Mouse (Mus musculus) Patski (cell line): ENCODE results near the gene Gm20388. TPM values are rescaled to one million over a fixed set of nuclear protein-coding genes. Genes with fewer than 3 reads are reported as not detected.
"Not testable (repeated sequence)": the region's sequence is repeated elsewhere in the genome, so short reads cannot be mapped to it uniquely, and the experiment has no call there.

Source experiments
- ATAC-seq: fragments of 100-300 bp; one replicate; pipeline ENCODE4 v1.8.0; 2021
- CTCF ChIA-PET: fragments of 350-600 bp; sonication (Branson Sonifier 250); formaldehyde crosslinking; loops from one replicate; lab custom pipeline; 2022; ENCODE audit warnings: inconsistent platforms; lab: Charles Lee
- POLR2A ChIA-PET: fragments of 350-600 bp; sonication (Branson Sonifier 250); formaldehyde crosslinking; loops from one replicate; lab custom pipeline; 2022; ENCODE audit warnings: antibody characterized with exemption, inconsistent platforms; lab: Charles Lee
- DNase-seq: peaks from one replicate; pipeline ENCODE4 v3.0.0-alpha.2; 2011; ENCODE audit warnings: low read depth, low spot score
- H3K27me3 ChIP-seq: fragments of 371-371 bp; one replicate; pipeline ENCODE4 v1.5.1; 2021
- CTCF ChIP-seq: fragments of 100-300 bp; IDR thresholded peaks from one replicate; pipeline ENCODE4 v1.5.1; 2021
- in situ Hi-C: fragments of 300-500 bp; cut with MboI; formaldehyde crosslinking; loops from 3 replicates; pipeline ENCODE4 v1.11.1; 2018; ENCODE audit warnings: low pct_unique_long_range_greater_than_20kb, mixed read lengths
- polyA plus RNA-seq: library from polyadenylated mRNA; unstranded; gene quantifications from one replicate; pipeline ENCODE4 v1.2.3, GENCODE M21; 2021

Gm20388 gene
- polyA plus RNA-seq, 1 experiment from 2014 or later, result 86.7 TPM

GRCm38 (mm10) chr8:121424600-121424999 is 1514.0 kb downstream of the Gm20388 start:
- CTCF ChIA-PET, result no interaction called here
- in situ Hi-C loops, result no loop called here

GRCm38 (mm10) chr8:121431499-121431898 is 1520.9 kb downstream of the Gm20388 start:
- POLR2A ChIA-PET, result no interaction called here

More at GRCm38 (mm10) chr8:121424600-121424999, 1514.0 kb downstream of the Gm20388 start:
- no peaks in the 10 kb centered on the region for H3K27me3 ChIP-seq
- no peak for ATAC-seq
- no peak for TF ChIP-seq CTCF
- POLR2A ChIA-PET, result no interaction called here
- DNase-seq, result no peak

GRCm38 (mm10) chr8:121433466-121433865 is 1522.8 kb downstream of the Gm20388 start:
- DNase-seq (no peak), ATAC-seq (no peak)
- in situ Hi-C loops, result no loop called here
- no peaks in the 10 kb centered on the region for H3K27me3 ChIP-seq
- no peak for TF ChIP-seq CTCF
- ChIA-PET POLR2A (no interaction called here), CTCF (no interaction called here)

More at GRCm38 (mm10) chr8:121431499-121431898, 1520.9 kb downstream of the Gm20388 start:
- CTCF ChIA-PET, result interaction anchor here (2.3 kb wide), 1 partner anchor 18 kb away, joined by 7 read pairs; no protein-coding TSS in a partner anchor
- ATAC-seq (no peak), DNase-seq (no peak)
- TF ChIP-seq CTCF, result no peak
- H3K27me3 ChIP-seq, result no peaks in the 10 kb centered on the region
- in situ Hi-C loops, result no loop called here

- H3K27me3 ChIP-seq, result no peaks in the 10 kb centered on the region
- no peak for TF ChIP-seq CTCF
- ATAC-seq (no peak), DNase-seq (no peak)
- POLR2A ChIA-PET, result no interaction called here
- in situ Hi-C loops, result no loop called here
- CTCF ChIA-PET, result no interaction called here
Measured at GRCm38 (mm10) chr8:121436656-121437055, 1526.0 kb downstream of the Gm20388 start.

GRCm38 (mm10) chr8:121437506-121437905 is 1526.9 kb downstream of the Gm20388 start:
- CTCF ChIA-PET, result interaction anchor here (0.9 kb wide), 1 partner anchor 11 kb away, joined by 3 read pairs; no protein-coding TSS in a partner anchor
- no peaks in the 10 kb centered on the region for H3K27me3 ChIP-seq
- DNase-seq (no peak), ATAC-seq (no peak)
- in situ Hi-C loops, result no loop called here
- TF ChIP-seq CTCF, result no peak
- POLR2A ChIA-PET, result no interaction called here

GRCm38 (mm10) chr8:121438111-121438510 is 1527.5 kb downstream of the Gm20388 start:
- in situ Hi-C loops, result no loop called here
- no peaks in the 10 kb centered on the region for H3K27me3 ChIP-seq
- ChIA-PET CTCF (interaction anchor here (0.9 kb wide), 1 partner anchor 12 kb away, joined by 3 read pairs; no protein-coding TSS in a partner anchor), POLR2A (no interaction called here)
- no peak for TF ChIP-seq CTCF
- ATAC-seq (no peak), DNase-seq (no peak)

GRCm38 (mm10) chr8:121439351-121439750 is 1528.7 kb downstream of the Gm20388 start:
- CTCF ChIA-PET, result no interaction called here
- H3K27me3 ChIP-seq, result no peaks in the 10 kb centered on the region
- TF ChIP-seq CTCF, result no peak
- ATAC-seq (no peak), DNase-seq (no peak)
- POLR2A ChIA-PET, result no interaction called here
- in situ Hi-C loops, result no loop called here

GRCm38 (mm10) chr8:121443361-121443760 is 1532.7 kb downstream of the Gm20388 start:
- no peak for ATAC-seq
- in situ Hi-C loops, result no loop called here

GRCm38 (mm10) chr8:121444521-121444920 is 1533.9 kb downstream of the Gm20388 start:
- CTCF ChIA-PET, result interaction anchor here (1.2 kb wide), 1 partner anchor 20 kb away, joined by 3 read pairs; no protein-coding TSS in a partner anchor
- in situ Hi-C loops, H3K27me3 ChIP-seq, ATAC-seq, POLR2A ChIA-PET, DNase-seq: not testable (repeated sequence)

More at GRCm38 (mm10) chr8:121443361-121443760, 1532.7 kb downstream of the Gm20388 start:
- DNase-seq, result no peak
- no peaks in the 10 kb centered on the region for H3K27me3 ChIP-seq
- POLR2A ChIA-PET, result no interaction called here
- no peak for TF ChIP-seq CTCF
- CTCF ChIA-PET, result no interaction called here

GRCm38 (mm10) chr8:121445027-121445471 is 1534.4 kb downstream of the Gm20388 start:
- POLR2A ChIA-PET, result no interaction called here
- H3K27me3 ChIP-seq, result no peaks in the 10 kb centered on the region
- in situ Hi-C loops, result no loop called here
- ATAC-seq (no peak), DNase-seq (no peak)
- CTCF ChIA-PET, result interaction anchor here (1.2 kb wide), 1 partner anchor 19 kb away, joined by 3 read pairs; no protein-coding TSS in a partner anchor
- no peak for TF ChIP-seq CTCF

GRCm38 (mm10) chr8:121446133-121446532 is 1535.5 kb downstream of the Gm20388 start:
- no peak for DNase-seq
- TF ChIP-seq CTCF, result no peak
- ChIA-PET CTCF (no interaction called here), POLR2A (no interaction called here)
- no peak for ATAC-seq
- H3K27me3 ChIP-seq, result no peaks in the 10 kb centered on the region
- in situ Hi-C loops, result no loop called here

GRCm38 (mm10) chr8:121446862-121447261 is 1536.2 kb downstream of the Gm20388 start:
- TF ChIP-seq CTCF, result no peak
- no peaks in the 10 kb centered on the region for H3K27me3 ChIP-seq
- in situ Hi-C loops, result no loop called here
- DNase-seq (no peak), ATAC-seq (no peak)
- ChIA-PET POLR2A (no interaction called here), CTCF (no interaction called here)
